Mouse (Mus musculus) lung, postnatal 10 days (tissue): ENCODE data around the gene Zfp786.
A peak's percentile ranks its signal among the peaks of the same experiment; 100 is the strongest.

ENCODE experiments used
- DNase-seq: peaks from one replicate; pipeline ENCODE4 v3.0.0; 2021

The Zfp786 gene

GRCm38 (mm10) chr6:47771760-47772159 lies 58.9 kb downstream of the Zfp786 start:
- peak; percentile 5 for DNase-seq

GRCm38 (mm10) chr6:47771113-47771512 lies 59.6 kb downstream of the Zfp786 start:
- DNase-seq: peak; percentile 1

- peak; percentile 8 for DNase-seq
Observed at GRCm38 (mm10) chr6:47769861-47770260, 60.8 kb downstream of the Zfp786 start.
